Mouse (Mus musculus) intestine, embryonic 16.5 days (tissue): ENCODE measurements around the gene Taldo1. TPM values are rescaled to one million over a fixed set of nuclear protein-coding genes. Genes with fewer than 3 reads are reported as not detected.

Experiments used
- ATAC-seq: fragments of 200-750 bp; cut with Nextera tagmentation; 2 replicates; pipeline ENCODE4 v1.8.0; 2017; ENCODE audit warnings: moderate TSS enrichment, moderate library complexity
- H3K27ac ChIP-seq: fragments of 300-500 bp; sonication (generic); 2 replicates; pipeline ENCODE4 v1.5.1; 2014; ENCODE audit warnings: mild to moderate bottlenecking, low read length
- H3K27me3 ChIP-seq: fragments of 300-500 bp; sonication (generic); replicated peaks from 2 replicates; pipeline ENCODE4 v1.6.1; 2014; ENCODE audit warnings: low read length, control low read depth, mixed read lengths; ENCODE audit not compliant: control insufficient read depth, insufficient read depth
- H3K36me3 ChIP-seq: fragments of 300-500 bp; sonication (generic); 2 replicates; pipeline ENCODE4 v1.6.1; 2014; ENCODE audit warnings: low read length, control low read depth; ENCODE audit not compliant: control insufficient read depth, insufficient read depth
- H3K4me1 ChIP-seq: fragments of 300-500 bp; sonication (generic); 2 replicates; pipeline ENCODE4 v1.6.1; 2014; ENCODE audit warnings: low read length, control low read depth, mixed read lengths; ENCODE audit not compliant: control insufficient read depth, insufficient read depth
- H3K4me2 ChIP-seq: fragments of 300-500 bp; sonication (generic); 2 replicates; pipeline ENCODE4 v1.6.1; 2014; ENCODE audit warnings: low read depth, low read length, control low read depth
- H3K4me3 ChIP-seq: fragments of 300-500 bp; sonication (generic); 2 replicates; pipeline ENCODE4 v1.5.1; 2014; ENCODE audit warnings: mild to moderate bottlenecking, low read length
- H3K9ac ChIP-seq: fragments of 300-500 bp; sonication (generic); 2 replicates; pipeline ENCODE4 v1.6.1; 2014; ENCODE audit warnings: low read depth, low read length
- H3K9me3 ChIP-seq: fragments of 300-500 bp; sonication (generic); 2 replicates; pipeline ENCODE4 v1.6.1; 2016; ENCODE audit warnings: low read length, control low read depth; ENCODE audit not compliant: control insufficient read depth
- WGBS: fragments of 180-500 bp; shearing (Covaris S2); extraction: QIAGEN DNeasy Blood & Tissue Kit; methylation state at CpG from one replicate; pipeline ENCODE4 v1.1.7; 2014; 5-methylcytosine and 5-hydroxymethylcytosine counted together
- polyA plus RNA-seq: library from polyadenylated mRNA; unstranded; fragments of >200 nt; fragmentation: Nextera tagmentation; extraction: Ambion mirVana; gene quantifications from 2 replicates; pipeline ENCODE4 v1.2.1, GENCODE M21; 2015

Gene Taldo1
- polyA plus RNA-seq, 1 experiment from 2014 or later = 567 TPM

DNA sequence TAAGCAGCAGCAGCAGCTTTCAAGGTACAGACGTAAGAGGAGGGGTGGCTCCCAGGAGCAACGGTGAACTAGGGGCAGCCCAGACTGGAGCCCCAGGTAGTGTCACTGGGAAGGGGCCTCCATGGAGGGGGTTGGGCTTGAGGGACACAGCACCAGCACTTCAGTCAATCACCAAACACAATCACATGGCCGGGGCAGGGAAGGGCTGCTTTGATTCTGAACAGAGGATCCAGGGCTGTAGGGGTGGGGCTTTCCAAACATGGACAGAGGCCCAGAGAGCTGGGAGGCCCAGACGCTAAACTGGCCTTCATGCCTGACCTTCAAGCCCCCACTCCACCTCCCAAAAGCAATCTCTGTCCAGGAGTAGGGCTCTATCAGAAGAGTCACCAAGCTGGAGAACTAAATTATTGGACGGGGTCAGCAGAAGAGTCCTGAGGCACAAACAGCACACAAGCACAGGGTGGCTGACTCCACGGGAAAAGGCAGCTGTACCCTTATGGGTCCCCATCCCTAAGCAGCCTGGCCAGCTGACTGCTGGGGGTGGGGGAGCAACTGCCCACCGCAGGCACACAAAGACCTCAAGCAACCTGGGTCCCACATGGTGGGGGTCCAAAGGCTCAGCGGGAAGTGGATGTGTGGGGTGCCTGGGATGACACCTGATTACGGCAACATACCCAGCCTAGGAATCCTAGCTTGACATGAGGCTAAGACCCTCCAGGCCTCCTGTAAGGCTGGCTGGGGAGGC is 38.0 kb downstream of the Taldo1 start:
- no peak for ATAC-seq
- Histone ChIP-seq H3K9me3 (no peaks in the 10 kb centered on the region), H3K4me1 (peaks cover 24% of the 10 kb centered on the region), H3K36me3 (peaks cover 21% of the 10 kb centered on the region), H3K4me3 (no peak overlapping the region), H3K27me3 (no peaks in the 10 kb centered on the region), H3K27ac (no peak overlapping the region), H3K4me2 (no peak overlapping the region), H3K9ac (0 out of 2 replicates have a peak overlapping the region, but pooled peaks have one; percentile 14)
- WGBS = 59% methylated on average over 9 of the region's 9 CpGs

DNA sequence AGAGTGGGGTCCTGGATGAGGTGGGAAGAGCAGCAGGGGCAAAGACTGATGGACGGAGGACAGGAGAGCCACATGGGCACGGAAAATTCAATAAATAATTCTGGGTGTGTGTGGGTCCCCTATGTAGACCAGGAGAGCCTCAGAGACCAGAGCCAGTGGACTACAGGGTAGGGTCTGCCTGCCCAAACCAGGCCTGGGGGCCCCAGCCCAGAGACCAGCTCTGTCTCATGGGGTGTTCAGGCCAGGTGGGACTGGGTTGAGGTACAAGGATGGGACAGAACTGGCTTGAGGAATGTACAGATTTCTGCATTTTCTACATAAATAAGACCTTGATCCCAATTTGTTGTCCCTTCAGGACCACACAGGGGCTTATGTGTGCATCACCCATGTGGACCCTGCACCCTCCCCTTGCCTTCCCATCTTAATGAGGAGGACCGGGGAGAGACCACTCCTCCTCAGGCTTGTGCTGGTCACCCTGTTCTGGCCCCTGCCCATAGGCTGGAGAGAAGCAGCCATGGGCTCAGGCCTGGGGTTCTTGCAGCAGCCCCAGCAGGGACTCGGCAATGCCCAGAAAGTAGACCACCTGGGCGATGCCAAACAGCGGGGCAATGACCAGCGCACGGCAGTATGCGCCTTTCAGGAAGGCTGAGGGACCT is 38.7 kb downstream of the Taldo1 start:
- Histone ChIP-seq H3K27ac (no peak overlapping the region), H3K36me3 (peaks cover 21% of the 10 kb centered on the region), H3K4me1 (peaks cover 31% of the 10 kb centered on the region), H3K27me3 (no peaks in the 10 kb centered on the region), H3K9me3 (no peaks in the 10 kb centered on the region), H3K4me3 (no peak overlapping the region), H3K9ac (0 out of 2 replicates have a peak overlapping the region, but pooled peaks have one; percentile 14), H3K4me2 (no peak overlapping the region)
- no peak for ATAC-seq
- 95% methylated on average over 9 of the region's 9 CpGs for WGBS

DNA sequence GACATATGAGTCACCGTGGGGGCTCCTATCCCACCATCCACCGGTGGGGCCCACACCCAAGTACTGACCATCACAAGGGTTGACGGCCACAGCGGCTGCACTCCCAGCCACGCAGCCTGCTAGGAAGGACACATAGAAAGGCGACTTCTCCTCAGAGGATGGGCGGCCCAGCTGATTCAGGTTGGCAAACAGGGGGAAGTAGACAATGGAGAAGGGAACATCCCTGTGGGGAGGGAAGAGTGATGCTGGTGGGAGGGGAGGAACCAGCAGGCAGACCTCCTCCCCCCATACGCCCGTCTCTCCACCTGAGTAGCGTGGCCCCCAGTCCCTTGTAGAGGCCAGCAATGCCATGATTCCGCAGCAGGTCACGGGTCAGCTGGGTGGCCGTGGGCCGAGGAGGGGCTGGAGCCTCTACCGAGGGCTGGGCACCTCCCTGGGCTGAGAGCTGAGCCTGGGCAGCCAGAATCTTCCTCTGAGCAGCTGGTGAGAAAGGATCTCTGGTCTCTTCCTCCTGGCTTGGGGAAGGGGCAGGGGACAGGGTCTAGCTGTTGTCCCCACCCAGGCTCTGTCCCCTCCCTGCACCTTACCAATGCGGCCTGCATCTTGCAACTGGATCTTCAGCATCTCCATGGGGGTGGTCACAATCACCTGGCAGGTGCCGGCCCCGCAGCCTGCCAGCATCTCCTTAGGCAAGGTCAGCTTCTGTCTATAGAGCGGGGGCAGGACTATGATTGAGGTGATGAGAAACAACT is 39.6 kb downstream of the Taldo1 start:
- no peak overlapping the region for H3K4me3 ChIP-seq
- H3K9me3 ChIP-seq = no peaks in the 10 kb centered on the region
- H3K36me3 ChIP-seq = peaks cover 21% of the 10 kb centered on the region
- H3K4me2 ChIP-seq = no peak overlapping the region
- no peak overlapping the region for H3K27ac ChIP-seq
- peaks cover 39% of the 10 kb centered on the region for H3K4me1 ChIP-seq
- H3K27me3 ChIP-seq = no peaks in the 10 kb centered on the region
- no peak for ATAC-seq
- WGBS = 94% methylated on average over 19 of the region's 19 CpGs
- H3K9ac ChIP-seq = no peak overlapping the region

DNA sequence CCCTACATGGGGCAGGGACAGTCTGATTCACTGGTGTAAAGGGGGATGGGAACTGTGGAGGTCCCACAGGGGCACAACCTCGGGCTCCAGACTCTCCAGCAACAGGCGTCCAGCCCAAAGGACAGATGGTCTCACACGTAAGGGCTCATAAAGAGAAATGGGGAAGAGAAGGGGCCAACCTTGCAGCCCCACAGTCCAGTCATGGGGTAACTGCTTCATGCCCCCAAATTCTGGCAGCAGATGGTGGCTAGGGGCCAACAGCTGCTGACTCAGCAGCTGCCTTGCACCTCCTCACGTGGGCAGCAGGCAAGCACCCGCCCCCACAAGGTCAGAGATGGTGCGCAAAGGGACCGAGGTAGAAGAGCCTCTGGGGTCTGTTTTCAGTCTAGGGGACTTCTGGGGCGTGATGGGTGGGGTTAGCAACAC is 40.2 kb downstream of the Taldo1 start:
- H3K27ac ChIP-seq = no peak overlapping the region
- no peaks in the 10 kb centered on the region for H3K9me3 ChIP-seq
- ATAC-seq = no peak
- WGBS = 83% methylated on average over 8 of the region's 8 CpGs
- H3K4me1 ChIP-seq = peaks cover 42% of the 10 kb centered on the region
- peak overlapping the region; percentile 14; the same call in 1 of the 2 replicates for H3K9ac ChIP-seq
- no peak overlapping the region for H3K4me2 ChIP-seq
- no peaks in the 10 kb centered on the region for H3K27me3 ChIP-seq
- H3K36me3 ChIP-seq = peaks cover 21% of the 10 kb centered on the region
- no peak overlapping the region for H3K4me3 ChIP-seq

DNA sequence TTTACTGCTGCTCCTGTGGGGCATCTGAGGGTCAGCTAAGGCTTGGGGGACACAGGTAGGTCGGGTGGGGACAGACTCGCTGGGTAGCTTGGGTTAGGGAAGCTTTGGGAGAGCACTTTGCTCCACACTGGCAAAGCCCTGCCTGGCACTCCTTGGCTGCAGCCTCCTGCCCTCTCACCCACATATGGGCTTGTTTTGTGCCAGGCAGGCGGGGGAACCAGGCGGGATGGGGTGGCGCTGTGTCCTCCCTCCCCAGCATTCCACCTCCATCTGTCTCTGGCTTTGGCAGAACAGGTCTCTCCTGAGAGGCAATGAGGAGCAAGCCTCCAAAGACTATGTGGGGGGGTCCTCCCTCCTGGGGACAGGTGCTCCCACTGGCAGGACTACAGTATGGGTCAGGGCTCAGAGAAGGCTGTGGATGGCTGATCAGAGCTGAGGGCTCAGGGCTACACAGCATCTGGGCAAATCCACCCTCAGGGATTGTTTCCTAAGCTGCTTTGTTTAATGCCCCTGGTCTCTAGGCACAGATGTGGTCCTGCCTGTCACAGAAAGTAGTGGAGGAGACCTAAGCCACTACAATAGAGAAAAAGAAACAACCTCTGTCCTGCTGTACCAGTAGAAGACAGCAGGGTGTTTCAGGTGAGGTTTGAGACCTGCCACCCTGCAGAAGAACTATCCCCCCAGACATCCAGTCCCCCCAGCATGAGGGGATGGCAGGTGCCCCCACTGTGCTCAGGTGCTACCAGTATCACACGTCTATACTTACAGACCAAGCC is 40.9 kb downstream of the Taldo1 start:
- Histone ChIP-seq H3K4me2 (no peak overlapping the region), H3K27ac (no peak overlapping the region), H3K27me3 (no peaks in the 10 kb centered on the region), H3K9me3 (no peaks in the 10 kb centered on the region), H3K36me3 (peaks cover 21% of the 10 kb centered on the region), H3K4me1 (peaks cover 42% of the 10 kb centered on the region), H3K4me3 (no peak overlapping the region), H3K9ac (no peak overlapping the region)
- 86% methylated on average over 6 of the region's 6 CpGs for WGBS
- no peak for ATAC-seq

DNA sequence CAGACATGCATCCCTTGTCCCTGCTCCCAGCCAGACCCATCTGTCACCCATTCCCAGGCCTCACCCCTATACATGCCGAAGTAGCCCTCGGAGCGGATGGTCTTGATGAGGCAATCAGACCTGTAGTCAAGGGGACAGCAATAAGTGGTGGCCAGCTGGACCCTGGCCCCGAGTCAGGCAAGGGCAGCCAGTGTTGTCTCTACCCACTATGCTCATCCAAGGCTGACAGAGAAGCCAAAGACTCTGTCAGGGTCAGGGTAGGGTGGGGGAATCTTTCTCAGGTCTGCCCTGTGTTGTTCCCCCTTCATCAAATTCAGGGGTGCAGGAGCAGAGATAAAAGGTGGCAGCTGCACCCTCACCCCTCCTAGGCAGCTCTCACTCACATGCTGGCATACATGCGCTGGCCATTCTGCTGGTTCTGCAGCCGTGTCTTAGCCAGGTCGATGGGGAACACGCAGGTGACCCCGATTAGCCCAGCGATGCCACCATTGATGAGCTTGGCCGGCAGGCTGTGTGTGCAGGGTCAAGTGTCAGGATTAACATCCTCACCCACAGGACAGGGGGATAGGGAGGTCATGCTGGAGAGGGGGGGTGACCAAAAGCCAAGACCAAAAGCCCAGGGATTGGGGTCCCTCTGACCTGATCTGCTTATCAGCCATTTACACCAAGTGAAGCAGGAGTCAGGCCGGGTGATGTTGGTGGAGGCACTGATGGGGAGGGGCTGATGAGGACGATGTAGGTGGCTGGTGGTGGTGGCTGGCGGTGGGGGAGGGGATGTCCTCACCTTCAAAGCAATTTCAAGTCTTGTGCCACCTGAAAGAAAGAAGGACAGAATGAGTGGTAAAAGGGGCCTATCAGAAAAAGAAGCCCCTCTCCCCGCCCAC is 41.8 kb downstream of the Taldo1 start:
- no peaks in the 10 kb centered on the region for H3K9me3 ChIP-seq
- H3K27me3 ChIP-seq = no peaks in the 10 kb centered on the region
- peak overlapping the region; percentile 85 for H3K4me2 ChIP-seq
- WGBS = 74% methylated on average over 15 of the region's 15 CpGs
- peak overlapping the region; percentile 66 for H3K9ac ChIP-seq
- no peak overlapping the region for H3K27ac ChIP-seq
- peaks cover 42% of the 10 kb centered on the region for H3K4me1 ChIP-seq
- peaks cover 26% of the 10 kb centered on the region for H3K36me3 ChIP-seq
- peak overlapping the region; percentile 53 for H3K4me3 ChIP-seq
- ATAC-seq = no peak

DNA sequence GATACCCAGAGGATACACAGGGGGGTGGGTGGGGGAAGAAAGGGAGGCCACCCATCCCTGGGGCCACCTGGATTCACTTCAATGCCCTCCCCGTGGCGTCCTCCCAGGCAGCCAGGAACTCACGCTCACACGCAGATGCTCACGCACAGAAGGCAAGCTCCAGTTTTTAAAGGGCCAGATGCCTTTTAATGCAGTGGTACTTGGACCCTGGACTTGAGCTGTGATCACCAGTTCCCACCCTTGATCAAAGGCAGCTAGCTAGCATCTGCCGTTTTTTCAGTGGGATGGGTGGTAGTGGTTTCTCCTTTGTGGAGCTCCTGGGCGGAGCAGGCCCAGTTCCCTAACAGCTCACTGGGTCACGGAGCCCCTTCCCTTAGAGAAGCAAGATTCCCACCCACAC is 42.5 kb downstream of the Taldo1 start:
- peaks cover 40% of the 10 kb centered on the region for H3K4me1 ChIP-seq
- H3K4me2 ChIP-seq = peak overlapping the region; percentile 85
- peak overlapping the region; percentile 66 for H3K9ac ChIP-seq
- peak overlapping the region; percentile 53 for H3K4me3 ChIP-seq
- ATAC-seq = no peak
- H3K27ac ChIP-seq = peak overlapping the region; percentile 5
- H3K27me3 ChIP-seq = no peaks in the 10 kb centered on the region
- peaks cover 26% of the 10 kb centered on the region for H3K36me3 ChIP-seq
- no peaks in the 10 kb centered on the region for H3K9me3 ChIP-seq
- WGBS = 19% methylated on average over 8 of the region's 8 CpGs

DNA sequence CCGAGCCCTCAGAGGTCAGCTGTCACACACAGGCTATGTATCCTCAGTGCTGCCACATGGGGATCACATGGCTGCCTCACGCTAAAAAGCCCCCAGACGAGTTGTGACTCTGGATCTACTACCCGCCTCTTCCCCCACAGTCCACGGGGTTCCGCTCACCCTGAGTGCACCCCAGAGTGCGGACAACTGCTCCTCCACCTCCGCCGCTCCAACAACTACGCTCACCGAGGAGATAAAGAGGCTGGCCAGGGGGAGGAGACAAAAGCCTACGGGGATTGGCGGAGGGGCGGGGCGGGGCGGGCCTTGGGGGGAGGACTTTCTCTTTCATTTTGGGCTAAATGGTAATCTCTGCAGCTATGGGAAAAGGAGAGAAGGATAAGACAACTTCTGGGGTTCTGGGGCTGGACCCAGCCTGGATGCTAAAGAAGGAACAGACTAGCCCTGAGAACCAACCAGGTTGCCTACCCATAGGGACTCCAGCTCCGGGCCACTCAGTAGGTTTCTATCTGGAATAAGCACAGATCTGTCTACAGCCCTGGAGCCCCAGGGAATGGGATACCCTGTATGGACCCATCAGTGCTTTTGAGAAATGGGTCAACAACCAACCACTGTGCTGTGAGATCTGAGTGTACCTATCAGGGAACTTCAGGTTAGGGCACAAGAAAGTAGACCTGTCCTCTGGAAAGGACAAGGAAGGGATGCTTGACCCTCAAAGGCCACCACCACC is 43.3 kb downstream of the Taldo1 start:
- peak; percentile 41 for ATAC-seq
- peak overlapping the region; percentile 48 for H3K27ac ChIP-seq
- H3K4me3 ChIP-seq = peak overlapping the region; percentile 53
- H3K4me2 ChIP-seq = peak overlapping the region; percentile 85
- H3K4me1 ChIP-seq = peaks cover 33% of the 10 kb centered on the region
- no peaks in the 10 kb centered on the region for H3K9me3 ChIP-seq
- peak overlapping the region; percentile 66 for H3K9ac ChIP-seq
- 6% methylated on average over 17 of the region's 17 CpGs for WGBS
- H3K27me3 ChIP-seq = no peaks in the 10 kb centered on the region
- peaks cover 25% of the 10 kb centered on the region for H3K36me3 ChIP-seq
